Mouse (Mus musculus) erythroblast, embryonic 14.5 days (primary cell): ENCODE results near the gene Creb3l4.

ENCODE experiments used
- GATA1 ChIP-seq: IDR thresholded peaks from 2 replicates; pipeline ENCODE4 v1.6.1; 2012; ENCODE audit warnings: low read length, inconsistent platforms, mixed read lengths
- TAL1 ChIP-seq: IDR thresholded peaks from 3 replicates; pipeline ENCODE4 v1.6.1; 2012; ENCODE audit warnings: low read length, inconsistent platforms, mixed read lengths

GRCm38 (mm10) chr3:90213956-90214684 is 29.2 kb downstream of the Creb3l4 start:
- TF ChIP-seq GATA1: no peak
- no peak for TF ChIP-seq TAL1
